Mouse (Mus musculus): ENCODE measurements around the gene Tbx1. TPM values are rescaled to one million over a fixed set of nuclear protein-coding genes. Genes with fewer than 3 reads are reported as not detected.

The Tbx1 gene
- polyA plus RNA-seq (2012) = 0.02 and 0.05 TPM in 2 replicates

DNA sequence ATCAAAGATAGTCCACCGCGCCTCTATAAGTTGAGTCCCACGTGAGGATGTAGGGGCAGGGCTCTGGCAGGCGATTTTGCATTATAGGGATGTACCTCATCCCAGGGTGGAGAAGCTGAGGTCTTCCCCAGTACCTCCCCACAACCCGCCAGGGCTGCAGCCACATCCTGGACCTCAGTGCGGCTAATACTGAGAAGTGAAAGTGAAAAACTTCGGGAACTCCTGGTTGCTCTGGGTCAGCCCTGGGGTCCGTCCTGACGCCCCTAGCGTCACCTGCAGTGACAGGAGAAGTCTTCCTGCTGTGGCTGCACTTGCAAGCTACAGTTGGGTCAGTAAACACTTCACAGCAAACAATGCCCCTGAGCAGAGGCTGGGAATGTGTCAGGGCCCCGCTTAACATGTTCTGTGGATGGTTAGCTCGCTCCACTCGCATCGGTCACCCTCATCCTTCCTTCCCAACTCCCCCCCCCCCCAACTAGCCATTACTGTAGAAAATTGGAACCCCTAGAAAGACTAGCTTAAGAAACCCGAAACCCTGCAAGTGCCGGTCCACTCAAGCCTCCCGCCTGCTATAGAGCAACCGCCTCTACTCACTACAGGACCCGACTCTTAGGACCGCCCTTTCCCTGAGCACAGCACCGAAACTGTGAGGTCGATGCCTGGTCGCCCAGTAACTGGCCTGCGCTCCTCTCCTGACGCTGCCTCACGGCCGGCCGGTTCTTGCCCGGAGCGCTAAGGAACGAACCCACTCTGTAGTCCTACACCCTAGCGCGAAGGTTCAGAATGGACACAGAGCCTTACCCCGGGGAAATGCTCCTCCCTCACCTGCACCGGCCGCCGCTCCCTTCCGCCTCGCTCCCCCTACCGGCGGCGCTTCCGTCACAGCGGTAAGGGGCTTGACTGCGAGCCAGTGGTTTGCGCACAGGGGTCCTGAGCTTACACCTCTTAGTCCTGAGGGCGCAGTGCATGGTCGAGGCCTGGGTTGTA lies at the start of gene Tbx1:
Gene Tbx1, minus strand, starts transcription at position 868 of the 987 bp plus-strand sequence.

DNA sequence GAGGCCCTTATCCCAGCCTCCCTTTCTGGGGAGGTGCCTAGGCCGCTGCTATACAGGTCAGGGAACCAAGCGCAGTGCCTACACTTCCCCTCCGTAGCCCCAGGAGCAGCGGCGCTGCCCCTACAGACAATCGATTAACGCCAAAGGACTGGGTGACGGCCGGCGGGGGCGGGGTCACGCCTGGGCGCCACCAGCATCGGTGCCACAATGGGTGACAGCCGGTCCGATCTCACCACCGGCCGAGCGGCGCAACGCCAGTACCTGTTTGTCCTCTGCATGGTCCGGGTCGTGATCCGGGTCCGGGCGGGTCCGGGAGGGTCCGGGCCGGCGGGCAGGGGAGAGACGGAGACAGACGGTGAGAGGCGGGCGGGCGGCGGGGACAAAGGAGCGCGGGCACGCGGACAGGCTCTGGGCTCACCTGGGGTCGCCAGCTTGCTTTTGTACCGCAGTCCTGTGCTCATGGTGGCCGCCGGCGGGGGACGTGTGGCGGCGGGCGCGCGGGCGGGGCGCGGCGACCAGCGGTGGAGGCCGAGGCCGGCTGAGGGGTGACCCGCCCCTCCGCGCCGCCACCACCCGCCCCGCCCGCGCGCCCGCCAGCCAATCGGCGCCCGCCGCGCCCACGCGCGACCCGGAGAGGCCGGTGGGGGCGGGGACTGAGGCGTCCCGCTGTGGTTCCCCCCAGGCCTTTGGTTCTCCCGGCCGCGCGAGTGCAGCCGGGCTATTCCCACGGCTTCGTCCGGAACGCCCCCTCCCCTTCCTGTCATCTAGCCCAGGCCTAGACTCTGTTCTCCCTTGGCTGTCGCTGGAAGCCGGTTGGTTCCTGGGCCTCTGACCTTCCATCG lies 39.1 kb upstream of the Tbx1 start, which contains the start of gene Sept5:
Gene Sept5, minus strand, starts transcription at position 565 of the 842 bp plus-strand sequence.

DNA sequence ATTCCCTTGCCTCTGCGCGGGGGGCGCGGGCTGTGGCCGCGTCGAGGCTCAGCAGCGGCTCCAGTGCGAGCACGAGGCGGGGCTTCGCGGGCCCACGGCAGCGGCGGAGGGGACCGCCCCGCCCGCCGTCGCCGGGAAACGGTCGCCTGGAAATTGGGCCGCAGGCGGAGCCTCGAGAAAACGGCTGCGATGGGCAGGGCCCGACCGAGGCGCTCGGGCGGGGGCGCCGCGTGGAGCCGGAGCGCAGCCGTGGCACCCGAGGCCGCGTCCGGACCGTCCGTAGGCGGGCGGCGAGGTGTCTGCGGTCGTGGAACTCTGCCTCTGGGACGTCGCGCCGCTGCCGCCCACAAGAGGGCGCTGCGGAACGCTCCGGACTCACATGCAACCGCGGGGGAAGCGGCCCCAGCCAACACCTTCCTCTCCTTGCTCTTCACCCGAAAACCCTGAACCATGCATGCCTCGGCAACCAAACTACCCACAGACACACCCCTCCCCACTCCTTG lies 36.0 kb upstream of the Tbx1 start, which contains the start of gene Gm49601:
Gene Gm49601, minus strand, starts transcription at position 52 of the 503 bp plus-strand sequence.

GRCm38 (mm10) chr16:18622019-18622418 lies 31.5 kb upstream of the Tbx1 start, which contains the start of gene Gp1bb:
TSS of gene Gp1bb (minus strand) at chr16:18622403.

Other genes starting within 250 kb of the Tbx1 start
- gene Tango2, start 242.6 kb downstream of the Tbx1 start, polyA plus RNA-seq (2012) = 13.4 and 21.9 TPM in 2 replicates
- gene Arvcf, start 242.5 kb downstream of the Tbx1 start, polyA plus RNA-seq (2012) = 9.6 and 15.0 TPM in 2 replicates
- 16.9 and 21.2 TPM in 2 replicates for gene Txnrd2, start 164.3 kb downstream of the Tbx1 start, polyA plus RNA-seq (2012)
- 45.8 and 47.0 TPM in 2 replicates for gene Comt, start 163.8 kb downstream of the Tbx1 start, polyA plus RNA-seq (2012)
- 9.5 and 11.6 TPM in 2 replicates for gene Gnb1l, start 92.0 kb downstream of the Tbx1 start, polyA plus RNA-seq (2012)
- gene Rtl10, start 91.8 kb downstream of the Tbx1 start, polyA plus RNA-seq (2012) = 3.4 and 3.5 TPM in 2 replicates
- 39.2 and 52.5 TPM in 2 replicates for gene Gp1bb, start 31.7 kb upstream of the Tbx1 start, polyA plus RNA-seq (2012)
- 2.0 and 4.7 TPM in 2 replicates for gene Gm49601, start 35.8 kb upstream of the Tbx1 start, polyA plus RNA-seq (2012)
- gene Sept5, start 39.3 kb upstream of the Tbx1 start, polyA plus RNA-seq (2012) = 6.9 and 10.6 TPM in 2 replicates
- gene Cldn5, start 186.2 kb upstream of the Tbx1 start, polyA plus RNA-seq (2012) = 0.13 TPM in 1 of 2 replicates, not detected in the other
- 9.6 and 10.8 TPM in 2 replicates for gene Ufd1, start 221.1 kb upstream of the Tbx1 start, polyA plus RNA-seq (2012)
- 22.4 and 27.9 TPM in 2 replicates for gene Cdc45, start 221.3 kb upstream of the Tbx1 start, polyA plus RNA-seq (2012)
- 52.4 and 56.7 TPM in 2 replicates for gene 2510002D24Rik, start 245.9 kb upstream of the Tbx1 start, polyA plus RNA-seq (2012)
- gene Gm28539, start 245.9 kb upstream of the Tbx1 start, polyA plus RNA-seq (2012) = not detected in 2 replicates